In the genomic region with DNA sequence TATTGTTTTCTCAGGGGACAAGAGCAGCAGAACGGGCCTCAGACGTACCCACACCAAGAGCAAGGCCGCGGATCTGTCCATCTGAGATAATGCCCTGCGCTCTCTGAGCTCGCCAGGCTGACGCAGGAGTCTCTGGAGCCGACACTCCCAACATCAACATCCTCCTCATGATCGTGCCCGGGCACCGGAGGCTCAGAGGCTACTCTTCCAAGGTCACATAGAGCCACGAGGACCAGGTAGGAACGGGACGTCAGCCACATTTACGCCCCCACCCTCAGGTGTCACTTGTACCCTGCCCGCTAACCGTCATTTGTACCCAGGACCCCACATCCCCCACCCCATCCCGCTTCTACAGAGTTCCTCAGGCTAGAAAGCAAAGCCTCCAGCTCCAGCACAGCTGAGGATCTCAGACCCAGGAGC, we compare ENCODE assay signal across 8 mouse cellular contexts. TPM values are rescaled to one million over a fixed set of nuclear protein-coding genes. Genes with fewer than 3 reads are reported as not detected.
A peak's percentile ranks its signal among the peaks of the same experiment; 100 is the strongest.
DNase-seq lines count a peak whose midpoint lies in the region; ATAC-seq and TF ChIP-seq lines count a peak whose summit lies in the region.
"Had no signal": no experiment of that assay in that cellular context is flagged by ENCODE, and none has a peak within 500 bp of the region (broad histone marks: within the 10 kb centered on the region; RNA-seq: fewer than 3 reads in every experiment).

No protein-coding gene starts in this region.

- peaks cover 47% of the 10 kb centered on the region for H3K4me1 ChIP-seq in hindbrain, embryonic 10.5 days (replicated peaks)
- peaks cover 55% of the 10 kb centered on the region for H3K4me1 ChIP-seq in liver, embryonic 15.5 days (replicated peaks)

- peak; percentile 57 for DNase-seq in ovary, postnatal 36 days (ENCODE audit: low spot score)
- no peak for DNase-seq in ovary, postnatal 14 days (ENCODE audit: low spot score)
- no peak for DNase-seq in hindbrain, embryonic 10.5 days (ENCODE audit: low spot score)
- no peak for DNase-seq in cerebellum, adult 9-11 months

- no peaks in the 10 kb centered on the region for H3K9me3 ChIP-seq in hindbrain, embryonic 10.5 days
- H3K9me3 ChIP-seq in liver, embryonic 15.5 days (replicated peaks): no peaks in the 10 kb centered on the region

- peaks cover 11% of the 10 kb centered on the region for H3K79me2 ChIP-seq in myocyte (ENCODE audit: control insufficient read depth, insufficient read depth)

- peak overlapping the region; percentile 86 for H3K4me3 ChIP-seq in hindbrain, embryonic 10.5 days
- peak overlapping the region; percentile 81 for H3K4me3 ChIP-seq in liver, embryonic 15.5 days (replicated peaks)
- H3K4me3 ChIP-seq in myocyte: peak overlapping the region; percentile 59

- peak overlapping the region; percentile 96 for H3K4me2 ChIP-seq in liver, embryonic 15.5 days
- H3K4me2 ChIP-seq in myocyte (ENCODE audit: low read depth): peak overlapping the region; percentile 75

- TF ChIP-seq POLR2A in myocyte (IDR thresholded peaks at IDR 0.05; ENCODE audit: insufficient read length, low read depth): no peak

- peak overlapping the region; percentile 94 for H3K9ac ChIP-seq in liver, embryonic 15.5 days

- H3K27ac ChIP-seq in hindbrain, embryonic 10.5 days: peak overlapping the region; percentile 95
- H3K27ac ChIP-seq in liver, embryonic 15.5 days (replicated peaks): peak overlapping the region; percentile 96

- WGBS in hindbrain, embryonic 10.5 days: under 1% methylated on average over 18 of the region's 18 CpGs
- under 1% methylated on average over 18 of the region's 18 CpGs for WGBS in liver, embryonic 15.5 days (ENCODE audit: insufficient replicate concordance)

- peaks cover 19% of the 10 kb centered on the region for H3K36me3 ChIP-seq in hindbrain, embryonic 10.5 days
- peaks cover 25% of the 10 kb centered on the region for H3K36me3 ChIP-seq in liver, embryonic 15.5 days (replicated peaks)
- H3K36me3 ChIP-seq in myocyte (ENCODE audit: control insufficient read depth, insufficient read depth): no peaks in the 10 kb centered on the region

- peak overlapping the region; percentile 20 for H3ac ChIP-seq in myocyte (ENCODE audit: control insufficient read depth, insufficient read length)

- ATAC-seq in common myeloid progenitor, adult 5-6 weeks (replicated peaks; ENCODE audit: low read depth, poor library complexity, severe bottlenecking): peak; percentile 21; the same call in 1 of the 2 replicates
- ATAC-seq in liver, embryonic 15.5 days (ENCODE audit: insufficient read depth): peak; percentile 88

- H3K27me3 ChIP-seq in hindbrain, embryonic 10.5 days (ENCODE audit: insufficient read depth, poor library complexity, severe bottlenecking): no peaks in the 10 kb centered on the region
- H3K27me3 ChIP-seq in liver, embryonic 15.5 days: peaks cover 8% of the 10 kb centered on the region; the same call in 1 of the 2 replicates
- H3K27me3 ChIP-seq in myocyte (ENCODE audit: control insufficient read depth, insufficient read depth, insufficient read length): no peaks in the 10 kb centered on the region

TF ChIP-seq in myocyte, 11 proteins besides CTCF, POLR2A, EP300 and RAD21:
- TF ChIP-seq MYOG (IDR thresholded peaks at IDR 0.05; ENCODE audit: control insufficient read depth in 1 of 3, insufficient read depth in 1 of 3, insufficient read length in 2 of 3, low read depth in 2 of 3) (no peak), USF1 (IDR thresholded peaks at IDR 0.05; ENCODE audit: low read depth) (no peak), CEBPB (IDR thresholded peaks at IDR 0.05; ENCODE audit: insufficient read depth, poor library complexity, severe bottlenecking) (no peak), E2F4 (IDR thresholded peaks at IDR 0.05; ENCODE audit: insufficient read depth) (no peak), MAX (IDR thresholded peaks at IDR 0.05; ENCODE audit: low read depth) (no peak), SRF (IDR thresholded peaks at IDR 0.05; ENCODE audit: control insufficient read depth, insufficient read length, low read depth) (no peak), MYOD1 (IDR thresholded peaks at IDR 0.05; ENCODE audit: control insufficient read depth in 1 of 3, insufficient read length in 2 of 3, low read depth in 2 of 3) (no peak), TCF3 (IDR thresholded peaks at IDR 0.05; ENCODE audit: insufficient read length, low read depth) (no peak), POLR2AphosphoS2 (IDR thresholded peaks at IDR 0.05; ENCODE audit: insufficient read length, low read depth) (no peak), REST (IDR thresholded peaks at IDR 0.05; ENCODE audit: insufficient read depth, insufficient read length) (no peak), TCF12 (IDR thresholded peaks at IDR 0.05; ENCODE audit: insufficient read depth, poor library complexity, severe bottlenecking) (no peak)

RNA-seq across cellular contexts. Expression of gene 1700037H04Rik, which starts 0.4 kb away (rescaled TPM):
- 29.2 and 30.8 TPM in 2 replicates for total RNA-seq in common myeloid progenitor, adult 5-6 weeks (2017)
- 138 and 142 TPM in 2 replicates for polyA plus RNA-seq in hindbrain, embryonic 10.5 days (2016; fragmentation: Nextera tagmentation; extraction: Ambion mirVana)
- 135 and 147 TPM in 2 replicates for polyA plus RNA-seq in liver, embryonic 15.5 days (2015; fragmentation: Nextera tagmentation; extraction: Ambion mirVana)
- polyA plus RNA-seq in myocyte (2012; fragmentation: generic; extraction: Trizol): 75.2 TPM

RNA-seq across cellular contexts. Expression of gene Cenpb, which starts 20.4 kb away (rescaled TPM):
- total RNA-seq in common myeloid progenitor, adult 5-6 weeks (2017): 17.6 and 18.7 TPM in 2 replicates
- polyA plus RNA-seq in hindbrain, embryonic 10.5 days (2016; fragmentation: Nextera tagmentation; extraction: Ambion mirVana): 9.7 and 12.8 TPM in 2 replicates
- polyA plus RNA-seq in liver, embryonic 15.5 days (2015; fragmentation: Nextera tagmentation; extraction: Ambion mirVana): 4.1 and 5.4 TPM in 2 replicates
- polyA plus RNA-seq in myocyte (2012; fragmentation: generic; extraction: Trizol): 130 TPM

RNA-seq across cellular contexts. Expression of gene Gm11037, which starts 26.2 kb away (rescaled TPM):
- total RNA-seq in common myeloid progenitor, adult 5-6 weeks (2017): not detected in 2 replicates
- not detected in 2 replicates for polyA plus RNA-seq in hindbrain, embryonic 10.5 days (2016; fragmentation: Nextera tagmentation; extraction: Ambion mirVana)
- not detected in 2 replicates for polyA plus RNA-seq in liver, embryonic 15.5 days (2015; fragmentation: Nextera tagmentation; extraction: Ambion mirVana)
- polyA plus RNA-seq in myocyte (2012; fragmentation: generic; extraction: Trizol): not detected
- total RNA-seq: hematopoietic stem cell, adult 5-6 weeks had no signal

RNA-seq across cellular contexts. Expression of gene Cdc25b, which starts 27.2 kb away (rescaled TPM):
- 13.3 and 15.8 TPM in 2 replicates for total RNA-seq in common myeloid progenitor, adult 5-6 weeks (2017)
- polyA plus RNA-seq in hindbrain, embryonic 10.5 days (2016; fragmentation: Nextera tagmentation; extraction: Ambion mirVana): 99.7 and 116 TPM in 2 replicates
- 236 and 279 TPM in 2 replicates for polyA plus RNA-seq in liver, embryonic 15.5 days (2015; fragmentation: Nextera tagmentation; extraction: Ambion mirVana)
- 58.4 TPM for polyA plus RNA-seq in myocyte (2012; fragmentation: generic; extraction: Trizol)

RNA-seq across cellular contexts. Expression of gene Spef1, which starts 27.6 kb away (rescaled TPM):
- total RNA-seq in common myeloid progenitor, adult 5-6 weeks (2017): 2.7 and 4.7 TPM in 2 replicates
- 5.2 and 5.4 TPM in 2 replicates for polyA plus RNA-seq in hindbrain, embryonic 10.5 days (2016; fragmentation: Nextera tagmentation; extraction: Ambion mirVana)
- 1.6 and 1.8 TPM in 2 replicates for polyA plus RNA-seq in liver, embryonic 15.5 days (2015; fragmentation: Nextera tagmentation; extraction: Ambion mirVana)
- polyA plus RNA-seq in myocyte (2012; fragmentation: generic; extraction: Trizol): 9.4 TPM
